Mouse (Mus musculus): ENCODE measurements around the gene Apol7c. TPM values are rescaled to one million over a fixed set of nuclear protein-coding genes. Genes with fewer than 3 reads are reported as not detected.
"Not testable (repeated sequence)": the region's sequence is repeated elsewhere in the genome, so short reads cannot be mapped to it uniquely, and the experiment has no call there.

Gene Apol7c
- polyA plus RNA-seq (2014; fragmentation: Nextera tagmentation; extraction: Ambion mirVana): not detected in 2 replicates

GRCm38 (mm10) chr15:77533216-77533615 is at the start of gene Apol7c:
Gene Apol7c (minus strand): TSS chr15:77533316.
- H3K36me3 ChIP-seq (ENCODE audit: control insufficient read depth, insufficient read depth, low read length): no peaks in the 10 kb centered on the region
- no peaks in the 10 kb centered on the region for H3K27me3 ChIP-seq (ENCODE audit: control insufficient read depth, insufficient read depth, low read length)
- no peaks in the 10 kb centered on the region for H3K4me1 ChIP-seq (ENCODE audit: control insufficient read depth, insufficient read depth, low read length)
- no peaks in the 10 kb centered on the region for H3K9me3 ChIP-seq (ENCODE audit: control insufficient read depth, low read length)
- no peak within 1 kb of the TSS for H3K9ac ChIP-seq (ENCODE audit: low read length)
- no peak for ATAC-seq (ENCODE audit: insufficient number of reproducible peaks, low FRiP score, low TSS enrichment, low read depth)
- no peak within 1 kb of the TSS for H3K4me2 ChIP-seq (ENCODE audit: low read depth, severe bottlenecking)
- no peak within 1 kb of the TSS for H3K4me3 ChIP-seq (ENCODE audit: low read depth, low read length)
- H3K27ac ChIP-seq (replicated peaks; ENCODE audit: low read depth, low read length): no peak within 1 kb of the TSS
- no peak for DNase-seq (ENCODE audit: low spot score)

DNA sequence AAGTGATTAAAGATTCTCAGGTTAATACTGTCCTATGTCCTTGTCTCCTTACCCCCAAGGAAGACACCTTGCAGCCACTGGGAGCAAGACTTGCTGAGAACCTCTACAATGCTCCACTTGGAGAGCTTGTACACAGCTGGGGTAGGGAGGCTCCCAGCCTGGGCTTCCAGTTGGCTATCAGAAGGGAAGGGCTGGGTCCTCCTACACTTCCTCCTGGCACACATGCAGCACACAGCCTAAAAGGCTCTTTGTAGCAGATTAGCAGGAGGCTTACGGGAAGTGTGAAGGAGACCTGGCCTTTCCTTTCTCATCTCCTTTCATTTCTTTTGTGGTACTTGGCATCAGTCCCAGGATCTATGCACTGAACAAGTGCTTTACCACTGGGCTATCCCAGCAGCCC is 48.6 kb upstream of the Apol7c start:
- 80% methylated on average over 1 of the region's 1 CpGs for WGBS
- no peaks in the 10 kb centered on the region for H3K36me3 ChIP-seq (ENCODE audit: control insufficient read depth, insufficient read depth, low read length)
- DNase-seq (ENCODE audit: low spot score): no peak
- no peaks in the 10 kb centered on the region for H3K4me1 ChIP-seq (ENCODE audit: control insufficient read depth, insufficient read depth, low read length)
- no peak overlapping the region for H3K27ac ChIP-seq (replicated peaks; ENCODE audit: low read depth, low read length)
- H3K9ac ChIP-seq (ENCODE audit: low read length): no peak overlapping the region
- no peaks in the 10 kb centered on the region for H3K9me3 ChIP-seq (ENCODE audit: control insufficient read depth, low read length)
- no peaks in the 10 kb centered on the region; the same call in 1 of the 2 replicates for H3K27me3 ChIP-seq (ENCODE audit: control insufficient read depth, insufficient read depth, low read length)
- no peak for ATAC-seq (ENCODE audit: insufficient number of reproducible peaks, low FRiP score, low TSS enrichment, low read depth)
- no peak overlapping the region for H3K4me2 ChIP-seq (ENCODE audit: low read depth, severe bottlenecking)
- H3K4me3 ChIP-seq (ENCODE audit: low read depth, low read length): no peak overlapping the region

- no peak for ATAC-seq (ENCODE audit: insufficient number of reproducible peaks, low FRiP score, low TSS enrichment, low read depth)
- Histone ChIP-seq H3K4me3 (ENCODE audit: low read depth, low read length) (no peak overlapping the region), H3K27ac (replicated peaks; ENCODE audit: low read depth, low read length) (no peak overlapping the region), H3K4me1 (ENCODE audit: control insufficient read depth, insufficient read depth, low read length) (no peaks in the 10 kb centered on the region), H3K36me3 (ENCODE audit: control insufficient read depth, insufficient read depth, low read length) (no peaks in the 10 kb centered on the region), H3K4me2 (ENCODE audit: low read depth, severe bottlenecking) (no peak overlapping the region), H3K9ac (ENCODE audit: low read length) (no peak overlapping the region), H3K27me3 (ENCODE audit: control insufficient read depth, insufficient read depth, low read length) (no peaks in the 10 kb centered on the region), H3K9me3 (ENCODE audit: control insufficient read depth, low read length) (no peaks in the 10 kb centered on the region)
- WGBS: 94% methylated on average over 4 of the region's 4 CpGs
- DNase-seq (ENCODE audit: low spot score): no peak
Measured at GRCm38 (mm10) chr15:77579311-77579710, 46.2 kb upstream of the Apol7c start.

GRCm38 (mm10) chr15:77578801-77579200 is 45.7 kb upstream of the Apol7c start:
- DNase-seq (ENCODE audit: low spot score) (no peak), ATAC-seq (ENCODE audit: insufficient number of reproducible peaks, low FRiP score, low TSS enrichment, low read depth) (no peak)
- no peaks in the 10 kb centered on the region for H3K4me1 ChIP-seq (ENCODE audit: control insufficient read depth, insufficient read depth, low read length)
- 89% methylated on average over 2 of the region's 2 CpGs for WGBS
- no peaks in the 10 kb centered on the region for H3K36me3 ChIP-seq (ENCODE audit: control insufficient read depth, insufficient read depth, low read length)
- no peak overlapping the region for H3K4me3 ChIP-seq (ENCODE audit: low read depth, low read length)
- H3K4me2 ChIP-seq (ENCODE audit: low read depth, severe bottlenecking): no peak overlapping the region
- no peak overlapping the region for H3K9ac ChIP-seq (ENCODE audit: low read length)
- H3K27me3 ChIP-seq (ENCODE audit: control insufficient read depth, insufficient read depth, low read length): no peaks in the 10 kb centered on the region
- no peak overlapping the region for H3K27ac ChIP-seq (replicated peaks; ENCODE audit: low read depth, low read length)
- H3K9me3 ChIP-seq (ENCODE audit: control insufficient read depth, low read length): no peaks in the 10 kb centered on the region

DNA sequence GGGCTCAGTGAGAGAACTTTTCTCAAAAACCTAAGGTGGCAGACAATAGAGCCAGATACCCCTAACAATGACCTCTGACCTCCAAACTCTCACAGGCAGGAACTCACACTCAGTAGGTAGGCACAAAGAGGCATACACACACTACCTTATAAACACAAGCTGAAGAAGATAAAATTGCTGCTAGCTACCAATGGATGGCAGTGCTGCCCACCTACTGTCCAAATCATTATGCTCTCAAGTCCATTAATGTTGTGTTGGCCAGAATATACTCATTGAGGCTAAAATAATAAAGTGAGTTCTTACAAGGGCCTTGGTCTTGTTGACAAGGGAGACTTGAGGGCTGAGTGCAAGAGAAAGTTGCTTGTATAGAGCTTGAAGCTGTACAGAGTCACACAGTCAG is 30.1 kb upstream of the Apol7c start:
- H3K9me3 ChIP-seq (ENCODE audit: control insufficient read depth, low read length): no peaks in the 10 kb centered on the region
- no peak overlapping the region for H3K9ac ChIP-seq (ENCODE audit: low read length)
- H3K4me3 ChIP-seq (ENCODE audit: low read depth, low read length): no peak overlapping the region
- ATAC-seq (ENCODE audit: insufficient number of reproducible peaks, low FRiP score, low TSS enrichment, low read depth): no peak
- no peaks in the 10 kb centered on the region for H3K27me3 ChIP-seq (ENCODE audit: control insufficient read depth, insufficient read depth, low read length)
- H3K27ac ChIP-seq (replicated peaks; ENCODE audit: low read depth, low read length): no peak overlapping the region
- DNase-seq (ENCODE audit: low spot score): no peak
- no peaks in the 10 kb centered on the region for H3K36me3 ChIP-seq (ENCODE audit: control insufficient read depth, insufficient read depth, low read length)
- no peaks in the 10 kb centered on the region for H3K4me1 ChIP-seq (ENCODE audit: control insufficient read depth, insufficient read depth, low read length)
- no peak overlapping the region for H3K4me2 ChIP-seq (ENCODE audit: low read depth, severe bottlenecking)

DNA sequence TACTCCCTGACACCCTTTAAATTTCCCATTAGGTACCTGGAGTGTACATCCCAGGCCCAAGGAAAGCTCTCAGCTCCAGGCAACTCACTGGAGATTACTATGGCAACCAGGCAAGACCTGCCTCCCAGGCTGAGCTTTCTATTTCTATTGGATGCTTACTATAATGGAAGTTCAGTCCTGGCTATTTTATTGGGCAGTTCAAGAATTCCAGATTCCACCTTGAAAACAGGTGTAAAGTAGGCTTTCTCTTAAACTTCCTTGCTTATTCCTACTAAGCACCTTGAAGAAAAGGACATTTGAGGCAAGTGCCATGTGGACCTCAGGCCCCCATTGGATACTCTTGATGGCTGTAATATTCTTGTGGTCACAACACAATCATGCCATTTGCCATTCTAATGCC is 28.7 kb upstream of the Apol7c start, which contains the start of gene 1700025B11Rik:
Gene 1700025B11Rik, minus strand, starts transcription at position 101 of the 400 bp plus-strand sequence.
- no peaks in the 10 kb centered on the region for H3K36me3 ChIP-seq (ENCODE audit: control insufficient read depth, insufficient read depth, low read length)
- H3K9ac ChIP-seq (ENCODE audit: low read length): no peak within 1 kb of the TSS
- H3K27me3 ChIP-seq (ENCODE audit: control insufficient read depth, insufficient read depth, low read length): no peaks in the 10 kb centered on the region
- no peak within 1 kb of the TSS for H3K4me3 ChIP-seq (ENCODE audit: low read depth, low read length)
- ATAC-seq (ENCODE audit: insufficient number of reproducible peaks, low FRiP score, low TSS enrichment, low read depth) (no peak), DNase-seq (ENCODE audit: low spot score) (no peak)
- no peaks in the 10 kb centered on the region for H3K4me1 ChIP-seq (ENCODE audit: control insufficient read depth, insufficient read depth, low read length)
- no peaks in the 10 kb centered on the region for H3K9me3 ChIP-seq (ENCODE audit: control insufficient read depth, low read length)
- no peak within 1 kb of the TSS for H3K27ac ChIP-seq (replicated peaks; ENCODE audit: low read depth, low read length)
- H3K4me2 ChIP-seq (ENCODE audit: low read depth, severe bottlenecking): no peak within 1 kb of the TSS

DNA sequence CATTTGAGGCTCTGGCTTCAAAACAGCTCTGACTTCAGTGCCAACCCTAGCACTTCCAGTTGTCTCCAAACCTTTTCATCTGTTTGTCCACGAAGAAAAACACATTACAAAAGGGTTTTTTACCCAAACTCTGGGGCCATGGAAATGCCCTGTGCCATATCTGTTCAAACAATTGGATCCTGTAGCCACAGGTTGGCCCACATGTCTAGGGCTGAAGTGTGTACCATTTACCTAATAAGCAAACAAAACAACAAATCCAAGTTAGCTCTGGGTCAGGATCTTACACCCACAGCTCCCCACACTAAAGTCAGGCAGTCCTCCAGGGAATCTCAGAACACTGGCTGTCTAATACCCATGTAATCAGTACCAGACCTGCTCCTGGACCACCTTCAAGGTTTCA is 6.1 kb upstream of the Apol7c start:
- H3K4me3 ChIP-seq (ENCODE audit: low read depth, low read length); H3K4me2 ChIP-seq (ENCODE audit: low read depth, severe bottlenecking); H3K4me1 ChIP-seq (ENCODE audit: control insufficient read depth, insufficient read depth, low read length); H3K27ac ChIP-seq (replicated peaks; ENCODE audit: low read depth, low read length); DNase-seq (ENCODE audit: low spot score); H3K9me3 ChIP-seq (ENCODE audit: control insufficient read depth, low read length); H3K9ac ChIP-seq (ENCODE audit: low read length); H3K27me3 ChIP-seq (ENCODE audit: control insufficient read depth, insufficient read depth, low read length); ATAC-seq (ENCODE audit: insufficient number of reproducible peaks, low FRiP score, low TSS enrichment, low read depth); H3K36me3 ChIP-seq (ENCODE audit: control insufficient read depth, insufficient read depth, low read length): not testable (repeated sequence)
- 55% methylated on average over 1 of the region's 1 CpGs for WGBS

DNA sequence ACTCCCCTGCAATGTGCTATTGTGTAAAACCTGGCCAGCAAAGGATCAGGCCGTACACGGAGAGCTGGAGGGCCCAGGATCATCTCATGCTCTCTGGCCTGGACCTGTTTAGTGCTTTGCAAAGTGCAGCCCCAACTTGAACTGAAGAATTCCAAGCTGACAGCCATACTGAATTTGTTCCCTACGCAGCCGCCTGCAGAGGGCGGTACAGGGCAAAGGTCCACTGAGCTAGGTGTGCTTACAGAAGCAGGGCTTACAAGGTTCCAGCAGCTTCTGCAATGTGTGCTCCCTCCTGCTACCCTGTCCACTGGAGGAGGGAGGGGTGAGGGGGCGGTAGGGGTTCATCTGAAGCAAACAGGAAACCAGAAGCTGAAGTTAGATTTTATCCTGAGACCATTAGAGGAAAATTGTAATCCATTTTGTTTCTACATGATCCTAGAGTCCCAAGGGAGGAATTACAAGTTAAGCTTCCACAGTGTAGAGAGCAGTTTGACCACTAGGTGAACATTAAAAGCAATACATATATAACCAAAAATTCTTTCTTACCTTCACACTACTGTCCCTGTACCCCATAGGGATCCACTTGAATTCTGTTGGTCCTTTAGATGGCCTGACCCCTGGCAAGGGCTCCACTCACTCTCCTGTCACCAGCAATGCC is 9.8 kb downstream of the Apol7c start:
- not testable (repeated sequence) for H3K27ac ChIP-seq (replicated peaks; ENCODE audit: low read depth, low read length); ATAC-seq (ENCODE audit: insufficient number of reproducible peaks, low FRiP score, low TSS enrichment, low read depth); H3K27me3 ChIP-seq (ENCODE audit: control insufficient read depth, insufficient read depth, low read length); H3K9me3 ChIP-seq (ENCODE audit: control insufficient read depth, low read length); H3K4me1 ChIP-seq (ENCODE audit: control insufficient read depth, insufficient read depth, low read length); H3K4me3 ChIP-seq (ENCODE audit: low read depth, low read length); H3K36me3 ChIP-seq (ENCODE audit: control insufficient read depth, insufficient read depth, low read length); H3K9ac ChIP-seq (ENCODE audit: low read length); H3K4me2 ChIP-seq (ENCODE audit: low read depth, severe bottlenecking)
- WGBS: 18% methylated on average over 6 of the region's 6 CpGs
- peak; percentile 77 for DNase-seq (ENCODE audit: low spot score)

DNA sequence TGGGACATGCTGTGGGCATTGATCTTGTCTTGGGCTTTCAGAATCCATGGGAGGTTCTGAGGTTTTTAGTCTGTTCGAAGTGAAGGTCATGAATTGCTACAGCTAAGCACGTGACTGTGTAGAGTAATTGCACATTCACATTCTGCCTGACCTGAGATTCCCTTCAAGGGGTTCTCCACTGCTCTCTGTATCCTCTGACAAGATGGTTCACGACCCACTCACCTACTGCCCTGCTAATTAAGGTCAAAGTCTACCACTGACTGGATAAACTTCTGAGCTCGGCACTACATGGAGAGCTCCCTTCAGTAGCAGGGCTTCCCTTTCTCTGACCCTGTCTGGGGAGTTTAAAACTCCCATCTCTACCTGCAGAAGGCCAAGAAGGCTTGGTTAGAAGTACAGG is 12.5 kb downstream of the Apol7c start:
- not testable (repeated sequence) for H3K27ac ChIP-seq (replicated peaks; ENCODE audit: low read depth, low read length); H3K4me2 ChIP-seq (ENCODE audit: low read depth, severe bottlenecking); H3K4me1 ChIP-seq (ENCODE audit: control insufficient read depth, insufficient read depth, low read length); H3K36me3 ChIP-seq (ENCODE audit: control insufficient read depth, insufficient read depth, low read length); H3K27me3 ChIP-seq (ENCODE audit: control insufficient read depth, insufficient read depth, low read length); DNase-seq (ENCODE audit: low spot score); H3K9ac ChIP-seq (ENCODE audit: low read length); ATAC-seq (ENCODE audit: insufficient number of reproducible peaks, low FRiP score, low TSS enrichment, low read depth); H3K4me3 ChIP-seq (ENCODE audit: low read depth, low read length); H3K9me3 ChIP-seq (ENCODE audit: control insufficient read depth, low read length)
- 74% methylated on average over 4 of the region's 4 CpGs for WGBS
